Mouse (Mus musculus) midbrain, embryonic 11.5 days (tissue): ENCODE results near the gene Wfdc18. TPM values are rescaled to one million over a fixed set of nuclear protein-coding genes. Genes with fewer than 3 reads are reported as not detected.

Source experiments
- ATAC-seq: fragments of 200-750 bp; cut with Nextera tagmentation; 2 replicates; pipeline ENCODE4 v1.8.0; 2017; ENCODE audit warnings: moderate TSS enrichment, moderate library complexity; ENCODE audit not compliant: low FRiP score
- DNase-seq: peaks from one replicate; pipeline ENCODE4 v3.0.0; 2015; ENCODE audit warnings: low spot score; ENCODE audit errors: missing footprints
- H3K27ac ChIP-seq: fragments of 300-500 bp; sonication (generic); 2 replicates; pipeline ENCODE4 v1.5.1; 2014; ENCODE audit warnings: low read depth, low read length
- H3K27me3 ChIP-seq: fragments of 300-500 bp; sonication (generic); 2 replicates; pipeline ENCODE4 v1.6.1; 2014; ENCODE audit warnings: mild to moderate bottlenecking, low read length, moderate library complexity, mixed read lengths; ENCODE audit not compliant: control insufficient read depth, insufficient read depth
- H3K36me3 ChIP-seq: fragments of 300-500 bp; sonication (generic); 2 replicates; pipeline ENCODE4 v1.6.1; 2014; ENCODE audit warnings: mild to moderate bottlenecking, low read length, moderate library complexity, mixed read lengths; ENCODE audit not compliant: control insufficient read depth, insufficient read depth
- H3K4me1 ChIP-seq: fragments of 300-500 bp; sonication (generic); 2 replicates; pipeline ENCODE4 v1.6.1; 2014; ENCODE audit warnings: low read length; ENCODE audit not compliant: control insufficient read depth, insufficient read depth
- H3K4me2 ChIP-seq: fragments of 300-500 bp; sonication (generic); 2 replicates; pipeline ENCODE4 v1.6.1; 2014; ENCODE audit warnings: mild to moderate bottlenecking, moderate library complexity
- H3K4me3 ChIP-seq: fragments of 300-500 bp; sonication (generic); 2 replicates; pipeline ENCODE4 v1.5.1; 2014; ENCODE audit warnings: low read depth, low read length
- H3K9ac ChIP-seq: fragments of 300-500 bp; sonication (generic); 2 replicates; pipeline ENCODE4 v1.6.1; 2014; ENCODE audit warnings: low read length
- H3K9me3 ChIP-seq: fragments of 300-500 bp; sonication (generic); 2 replicates; pipeline ENCODE4 v1.6.1; 2016; ENCODE audit warnings: low read length; ENCODE audit not compliant: control insufficient read depth
- WGBS: fragments of 180-500 bp; shearing (Covaris S2); extraction: QIAGEN DNeasy Blood & Tissue Kit; methylation state at CpG from one replicate; pipeline ENCODE4 v1.1.7; 2014; 5-methylcytosine and 5-hydroxymethylcytosine counted together
- polyA plus RNA-seq: library from polyadenylated mRNA; unstranded; fragments of >200 nt; fragmentation: Nextera tagmentation; extraction: Ambion mirVana; gene quantifications from 2 replicates; pipeline ENCODE4 v1.2.1, GENCODE M21; 2014

Wfdc18 gene
- polyA plus RNA-seq, 1 experiment from 2014 or later, result not detected

DNA sequence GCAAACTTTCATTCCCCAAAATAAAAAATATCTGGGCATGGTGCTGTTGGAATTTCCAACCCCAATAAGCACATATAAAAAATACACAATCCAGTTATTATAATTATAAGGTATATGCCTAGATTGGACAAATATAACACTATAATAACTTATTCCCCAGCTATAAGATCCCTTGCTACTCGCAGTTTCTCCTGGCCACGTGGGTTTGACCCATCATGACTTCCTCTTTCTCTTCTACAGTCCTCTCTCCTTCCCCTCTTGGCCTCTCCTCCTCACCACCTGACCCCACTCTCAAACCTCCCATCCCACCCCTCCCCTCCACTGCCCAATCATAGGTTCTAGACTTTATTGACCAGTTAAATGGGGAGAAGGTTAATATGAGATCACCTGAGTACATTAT lies 5.1 kb downstream of the Wfdc18 start:
- WGBS, result 79% methylated on average over 2 of the region's 2 CpGs

DNA sequence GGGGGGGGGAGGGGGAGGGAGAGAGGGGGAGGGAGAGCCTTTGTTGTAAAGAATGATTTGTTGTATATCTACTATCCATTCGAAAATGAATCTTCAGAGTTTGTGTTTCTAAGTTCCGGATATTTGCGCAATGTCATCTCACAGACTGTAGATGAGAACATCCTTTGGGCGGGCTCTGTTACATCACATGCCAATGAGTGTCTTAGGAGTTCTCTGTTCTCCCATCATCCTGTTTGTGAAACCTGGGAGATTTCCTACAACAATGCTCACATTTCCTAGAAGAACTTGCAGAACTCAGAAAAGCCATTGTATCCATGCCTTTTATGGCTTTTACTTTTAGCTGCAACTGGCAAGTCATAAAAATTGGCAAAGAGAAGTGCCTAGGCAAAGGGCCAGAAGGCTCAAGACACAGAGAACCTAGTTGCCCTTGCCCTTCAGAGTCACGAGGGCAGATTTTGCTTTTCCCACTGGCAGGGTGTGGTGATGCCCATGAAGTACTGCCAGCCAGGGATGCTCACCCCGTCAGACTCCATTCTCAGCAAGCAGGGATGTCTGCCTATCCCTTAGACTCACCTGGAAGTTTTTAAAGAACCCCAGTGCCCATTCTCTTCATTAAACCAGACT lies 8.3 kb downstream of the Wfdc18 start:
- 87% methylated on average over 6 of the region's 6 CpGs for WGBS
- H3K4me1 ChIP-seq, result no peaks in the 10 kb centered on the region
- H3K9ac ChIP-seq, result no peak overlapping the region
- H3K4me3 ChIP-seq, result no peak overlapping the region
- no peaks in the 10 kb centered on the region for H3K27me3 ChIP-seq
- DNase-seq (no peak), ATAC-seq (no peak)
- no peaks in the 10 kb centered on the region for H3K9me3 ChIP-seq
- no peak overlapping the region for H3K4me2 ChIP-seq
- H3K36me3 ChIP-seq, result no peaks in the 10 kb centered on the region
- no peak overlapping the region for H3K27ac ChIP-seq

More for the DNA sequence above, 5.1 kb downstream of the Wfdc18 start:
- DNase-seq (no peak), ATAC-seq (no peak)
- no peak overlapping the region for H3K27ac ChIP-seq
- no peak overlapping the region for H3K9ac ChIP-seq
- H3K4me2 ChIP-seq, result no peak overlapping the region
- H3K27me3 ChIP-seq, result no peaks in the 10 kb centered on the region
- H3K9me3 ChIP-seq, result no peaks in the 10 kb centered on the region
- H3K36me3 ChIP-seq, result no peaks in the 10 kb centered on the region
- H3K4me3 ChIP-seq, result no peak overlapping the region
- no peaks in the 10 kb centered on the region for H3K4me1 ChIP-seq

GRCm38 (mm10) chr11:83720766-83721165 lies 12.0 kb downstream of the Wfdc18 start:
- H3K9me3 ChIP-seq, result no peaks in the 10 kb centered on the region
- no peaks in the 10 kb centered on the region for H3K27me3 ChIP-seq
- no peak overlapping the region for H3K27ac ChIP-seq
- H3K4me1 ChIP-seq, result no peaks in the 10 kb centered on the region
- no peak for DNase-seq
- H3K9ac ChIP-seq, result no peak overlapping the region
- no peaks in the 10 kb centered on the region for H3K36me3 ChIP-seq
- ATAC-seq, result no peak
- no peak overlapping the region for H3K4me2 ChIP-seq
- no peak overlapping the region for H3K4me3 ChIP-seq

DNA sequence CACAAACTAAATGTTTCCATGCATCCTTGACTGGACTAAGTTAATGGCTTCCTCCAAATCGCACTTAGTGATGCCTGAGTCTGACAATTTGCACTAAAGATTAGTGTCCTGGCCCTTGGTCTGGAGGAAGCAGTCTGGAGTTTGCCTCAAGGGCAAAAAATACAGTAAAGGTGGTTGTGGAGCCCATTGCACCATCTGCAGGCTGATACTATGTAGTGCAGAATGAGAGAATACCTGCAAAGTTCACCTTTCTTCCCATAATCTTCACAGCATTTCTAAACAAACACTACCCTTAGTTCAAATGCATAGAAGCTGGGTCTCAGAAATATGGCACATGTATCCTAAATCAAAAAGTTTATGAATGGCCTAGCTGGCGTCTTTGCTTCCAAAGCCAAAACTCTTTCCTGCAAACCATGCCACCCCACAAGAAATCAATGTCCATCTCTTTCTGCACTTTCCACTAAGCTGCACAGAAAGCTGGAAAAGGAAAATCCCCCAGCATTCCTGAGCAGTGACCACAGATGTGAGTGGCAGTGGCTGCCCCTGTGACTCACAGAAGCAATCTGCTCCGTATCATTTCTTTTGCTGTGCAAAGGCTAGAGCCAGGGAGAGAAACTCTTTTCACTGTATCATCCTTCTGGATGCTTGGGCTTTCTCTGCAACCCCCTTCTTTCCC lies 20.1 kb downstream of the Wfdc18 start:
- 62% methylated on average over 3 of the region's 3 CpGs for WGBS
- DNase-seq (no peak), ATAC-seq (no peak)
- Histone ChIP-seq H3K4me3 (no peak overlapping the region), H3K27ac (no peak overlapping the region), H3K27me3 (no peaks in the 10 kb centered on the region), H3K9ac (no peak overlapping the region), H3K36me3 (no peaks in the 10 kb centered on the region), H3K4me1 (no peaks in the 10 kb centered on the region), H3K4me2 (no peak overlapping the region), H3K9me3 (no peaks in the 10 kb centered on the region)

DNA sequence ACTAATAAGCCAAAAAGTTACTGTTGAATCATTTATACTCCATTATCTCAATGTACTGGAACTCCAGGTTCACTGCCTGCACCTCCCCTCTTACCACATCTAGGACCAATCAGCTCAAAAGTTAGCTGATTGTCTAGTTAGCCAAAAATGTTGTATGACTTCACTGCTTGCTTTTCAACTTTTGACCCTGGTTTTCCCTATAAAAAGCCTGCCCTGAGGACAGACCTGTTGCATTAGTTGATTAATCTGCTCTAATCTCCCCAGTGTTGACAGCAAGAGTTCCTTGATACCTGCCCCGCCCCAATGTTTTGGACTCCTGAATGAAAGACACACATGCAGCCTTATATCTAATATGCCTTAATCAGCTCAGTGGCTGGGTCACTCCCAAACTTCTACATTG lies 22.3 kb downstream of the Wfdc18 start:
- Histone ChIP-seq H3K4me3 (no peak overlapping the region), H3K9me3 (no peaks in the 10 kb centered on the region), H3K4me1 (no peaks in the 10 kb centered on the region), H3K27me3 (no peaks in the 10 kb centered on the region), H3K27ac (no peak overlapping the region), H3K36me3 (no peaks in the 10 kb centered on the region), H3K9ac (no peak overlapping the region), H3K4me2 (no peak overlapping the region)
- DNase-seq (no peak), ATAC-seq (no peak)
- WGBS, result 83% methylated on average over 1 of the region's 1 CpGs

DNA sequence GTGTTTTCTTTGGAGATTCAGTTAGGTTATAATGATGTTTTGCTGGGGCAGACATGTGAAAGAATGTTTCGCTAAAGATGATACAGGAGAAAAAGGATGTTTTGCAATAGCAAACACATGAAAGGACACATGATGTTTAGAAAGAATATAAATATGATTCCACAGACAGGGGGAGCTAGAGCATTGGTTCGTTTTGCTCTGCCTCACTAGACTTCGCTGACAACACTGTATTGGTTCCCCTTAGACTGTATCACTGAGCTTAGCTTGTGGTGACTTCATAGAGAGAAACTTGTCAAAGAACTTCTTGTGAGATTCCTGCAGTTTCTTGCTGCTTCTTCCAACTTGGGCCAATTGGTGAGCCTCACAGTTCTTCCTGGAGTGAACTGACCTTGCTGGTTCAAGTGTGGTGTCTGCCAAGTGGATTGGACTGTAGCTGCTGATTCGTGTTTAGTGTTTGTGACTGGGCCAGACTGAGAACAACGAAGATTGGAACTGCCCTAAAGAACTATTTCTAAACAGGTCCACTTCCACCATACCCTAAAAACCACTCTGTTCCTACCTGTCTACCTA lies 24.3 kb downstream of the Wfdc18 start:
- DNase-seq (no peak), ATAC-seq (no peak)
- no peak overlapping the region for H3K9ac ChIP-seq
- no peak overlapping the region for H3K4me2 ChIP-seq
- no peaks in the 10 kb centered on the region for H3K4me1 ChIP-seq
- H3K27ac ChIP-seq, result no peak overlapping the region
- 73% methylated on average over 5 of the region's 5 CpGs for WGBS
- no peaks in the 10 kb centered on the region for H3K9me3 ChIP-seq
- no peaks in the 10 kb centered on the region for H3K27me3 ChIP-seq
- H3K36me3 ChIP-seq, result no peaks in the 10 kb centered on the region
- H3K4me3 ChIP-seq, result no peak overlapping the region

DNA sequence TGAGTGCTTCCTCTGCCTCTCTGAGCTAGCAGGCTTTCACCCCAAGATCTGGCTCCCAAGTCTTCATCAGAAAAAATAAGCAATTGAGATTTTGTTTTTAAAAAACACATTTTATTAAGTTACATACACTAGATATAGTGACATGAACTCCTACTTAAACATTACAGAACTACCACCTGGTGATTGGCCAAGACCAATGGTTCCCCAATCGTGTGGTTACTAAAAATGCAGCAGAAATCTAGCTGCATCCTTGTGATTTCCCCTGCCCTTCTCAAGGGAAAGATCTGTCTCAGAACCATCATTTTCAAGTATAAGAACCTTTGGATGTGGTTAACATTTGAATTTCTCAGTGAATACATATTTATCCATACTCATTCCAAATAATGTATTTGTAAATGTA lies 25.4 kb downstream of the Wfdc18 start:
- DNase-seq, result no peak
- H3K27me3 ChIP-seq, result no peaks in the 10 kb centered on the region
- WGBS, result 84% methylated on average over 1 of the region's 1 CpGs
- ATAC-seq, result no peak
- no peak overlapping the region for H3K4me2 ChIP-seq
- H3K27ac ChIP-seq, result no peak overlapping the region
- no peaks in the 10 kb centered on the region for H3K4me1 ChIP-seq
- H3K9ac ChIP-seq, result no peak overlapping the region
- no peak overlapping the region for H3K4me3 ChIP-seq
- no peaks in the 10 kb centered on the region for H3K36me3 ChIP-seq
- no peaks in the 10 kb centered on the region for H3K9me3 ChIP-seq

DNA sequence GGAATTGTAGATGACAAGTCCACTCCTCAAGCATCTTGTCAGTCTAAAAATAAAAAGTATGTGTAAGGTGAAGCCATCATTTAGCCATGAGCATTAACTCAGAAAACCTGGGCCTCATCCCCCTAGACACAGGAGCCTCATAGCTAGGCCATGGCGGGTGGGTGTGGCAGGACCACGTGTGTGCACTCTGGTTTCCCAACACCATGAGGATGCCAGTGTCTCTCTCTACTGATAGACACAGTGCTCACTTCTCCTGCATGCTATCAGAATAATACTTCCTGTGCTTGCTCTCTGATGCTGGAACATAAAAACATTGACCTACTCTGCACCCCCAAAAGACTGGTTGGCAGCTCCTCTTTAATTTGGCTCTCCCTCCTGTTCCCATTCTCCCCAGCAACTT lies 27.1 kb downstream of the Wfdc18 start:
- no peaks in the 10 kb centered on the region for H3K4me1 ChIP-seq
- no peak overlapping the region for H3K27ac ChIP-seq
- 82% methylated on average over 2 of the region's 2 CpGs for WGBS
- H3K4me3 ChIP-seq, result no peak overlapping the region
- no peak overlapping the region for H3K4me2 ChIP-seq
- H3K27me3 ChIP-seq, result no peaks in the 10 kb centered on the region
- no peaks in the 10 kb centered on the region for H3K36me3 ChIP-seq
- no peak overlapping the region for H3K9ac ChIP-seq
- no peak for DNase-seq
- ATAC-seq, result no peak
- H3K9me3 ChIP-seq, result no peaks in the 10 kb centered on the region

GRCm38 (mm10) chr11:83737109-83737558 lies 28.3 kb downstream of the Wfdc18 start:
- Histone ChIP-seq H3K9me3 (no peaks in the 10 kb centered on the region), H3K4me2 (no peak overlapping the region), H3K36me3 (no peaks in the 10 kb centered on the region), H3K9ac (no peak overlapping the region), H3K4me1 (no peaks in the 10 kb centered on the region), H3K27ac (no peak overlapping the region), H3K27me3 (no peaks in the 10 kb centered on the region), H3K4me3 (no peak overlapping the region)
- ATAC-seq (no peak), DNase-seq (no peak)
- WGBS, result 81% methylated on average over 3 of the region's 3 CpGs
